Mouse (Mus musculus): Measurements from ENCODE around the gene Nhlrc4. TPM values are rescaled to one million over a fixed set of nuclear protein-coding genes. Genes with fewer than 3 reads are reported as not detected.

Nhlrc4 gene
- polyA plus RNA-seq (2012; ENCODE audit: insufficient read depth, insufficient read length, missing spikeins), result not detected in 2 replicates

- Histone ChIP-seq H3K4me3 (ENCODE audit: insufficient read depth, low read length) (no peak within 1 kb of the TSS), H3K27ac (ENCODE audit: insufficient read depth, low read depth, low read length) (no peak within 1 kb of the TSS), H3K4me1 (ENCODE audit: control insufficient read depth, insufficient read depth, low read length) (peaks cover 21% of the 10 kb centered on the region)
- no peak for TF ChIP-seq CTCF (IDR thresholded peaks at IDR 0.05; ENCODE audit: low read depth, low read length)
These were observed at the start of gene Nhlrc4, which contains the start of gene Pigq for GRCm38 (mm10) chr17:25944366-25945163. Gene Nhlrc4 (minus strand): TSS chr17:25944961. Gene Pigq (minus strand): TSS chr17:25944936.

- H3K27ac ChIP-seq (ENCODE audit: insufficient read depth, low read depth, low read length), result no peak overlapping the region
- H3K4me1 ChIP-seq (ENCODE audit: control insufficient read depth, insufficient read depth, low read length), result peaks cover 14% of the 10 kb centered on the region
- no peak overlapping the region for H3K4me3 ChIP-seq (ENCODE audit: insufficient read depth, low read length)
- TF ChIP-seq POLR2A (IDR thresholded peaks at IDR 0.05; ENCODE audit: borderline replicate concordance, low read depth, low read length) (no peak), CTCF (IDR thresholded peaks at IDR 0.05; ENCODE audit: low read depth, low read length) (no peak)
These were observed 48.7 kb upstream of the Nhlrc4 start for GRCm38 (mm10) chr17:25993489-25993888.

GRCm38 (mm10) chr17:25992274-25992673, 47.5 kb upstream of the Nhlrc4 start:
- TF ChIP-seq POLR2A (IDR thresholded peaks at IDR 0.05; ENCODE audit: borderline replicate concordance, low read depth, low read length) (no peak), CTCF (IDR thresholded peaks at IDR 0.05; ENCODE audit: low read depth, low read length) (no peak)
- no peak overlapping the region for H3K27ac ChIP-seq (ENCODE audit: insufficient read depth, low read depth, low read length)
- peaks cover 14% of the 10 kb centered on the region for H3K4me1 ChIP-seq (ENCODE audit: control insufficient read depth, insufficient read depth, low read length)
- no peak overlapping the region for H3K4me3 ChIP-seq (ENCODE audit: insufficient read depth, low read length)

GRCm38 (mm10) chr17:25990331-25990730, 45.6 kb upstream of the Nhlrc4 start:
- Histone ChIP-seq H3K4me1 (ENCODE audit: control insufficient read depth, insufficient read depth, low read length) (peaks cover 14% of the 10 kb centered on the region), H3K4me3 (ENCODE audit: insufficient read depth, low read length) (no peak overlapping the region), H3K27ac (ENCODE audit: insufficient read depth, low read depth, low read length) (peak overlapping the region; percentile 38)
- TF ChIP-seq POLR2A (IDR thresholded peaks at IDR 0.05; ENCODE audit: borderline replicate concordance, low read depth, low read length), result no peak
- TF ChIP-seq CTCF (IDR thresholded peaks at IDR 0.05; ENCODE audit: low read depth, low read length), result no peak

- H3K27ac ChIP-seq (ENCODE audit: insufficient read depth, low read depth, low read length), result peak within 1 kb of the TSS; percentile 54
These were observed 40.8 kb upstream of the Nhlrc4 start, which contains the start of gene Capn15 for GRCm38 (mm10) chr17:25985306-25986294. Gene Capn15 (minus strand): TSS chr17:25985796.

GRCm38 (mm10) chr17:25984556-25985305, 40.0 kb upstream of the Nhlrc4 start:
- peak overlapping the region; percentile 49 for H3K27ac ChIP-seq (ENCODE audit: insufficient read depth, low read depth, low read length)
- peaks cover 36% of the 10 kb centered on the region for H3K4me1 ChIP-seq (ENCODE audit: control insufficient read depth, insufficient read depth, low read length)
- TF ChIP-seq POLR2A (IDR thresholded peaks at IDR 0.05; ENCODE audit: borderline replicate concordance, low read depth, low read length), result no peak
- no peak for TF ChIP-seq CTCF (IDR thresholded peaks at IDR 0.05; ENCODE audit: low read depth, low read length)
- peak overlapping the region; percentile 95 for H3K4me3 ChIP-seq (ENCODE audit: insufficient read depth, low read length)

More at GRCm38 (mm10) chr17:25985306-25986294, 40.8 kb upstream of the Nhlrc4 start, which contains the start of gene Capn15:
- Histone ChIP-seq H3K4me1 (ENCODE audit: control insufficient read depth, insufficient read depth, low read length) (peaks cover 38% of the 10 kb centered on the region), H3K4me3 (ENCODE audit: insufficient read depth, low read length) (peak within 1 kb of the TSS; percentile 95)
- TF ChIP-seq POLR2A (IDR thresholded peaks at IDR 0.05; ENCODE audit: borderline replicate concordance, low read depth, low read length), result no peak
- TF ChIP-seq CTCF (IDR thresholded peaks at IDR 0.05; ENCODE audit: low read depth, low read length), result no peak

GRCm38 (mm10) chr17:25984066-25984465, 39.3 kb upstream of the Nhlrc4 start:
- Histone ChIP-seq H3K27ac (ENCODE audit: insufficient read depth, low read depth, low read length) (no peak overlapping the region), H3K4me3 (ENCODE audit: insufficient read depth, low read length) (peak overlapping the region; percentile 95), H3K4me1 (ENCODE audit: control insufficient read depth, insufficient read depth, low read length) (peaks cover 32% of the 10 kb centered on the region)
- TF ChIP-seq CTCF (IDR thresholded peaks at IDR 0.05; ENCODE audit: low read depth, low read length), result no peak
- no peak for TF ChIP-seq POLR2A (IDR thresholded peaks at IDR 0.05; ENCODE audit: borderline replicate concordance, low read depth, low read length)

GRCm38 (mm10) chr17:25982913-25983312, 38.2 kb upstream of the Nhlrc4 start:
- Histone ChIP-seq H3K4me3 (ENCODE audit: insufficient read depth, low read length) (no peak overlapping the region), H3K27ac (ENCODE audit: insufficient read depth, low read depth, low read length) (no peak overlapping the region), H3K4me1 (ENCODE audit: control insufficient read depth, insufficient read depth, low read length) (peaks cover 32% of the 10 kb centered on the region)
- TF ChIP-seq CTCF (IDR thresholded peaks at IDR 0.05; ENCODE audit: low read depth, low read length) (no peak), POLR2A (IDR thresholded peaks at IDR 0.05; ENCODE audit: borderline replicate concordance, low read depth, low read length) (no peak)

- Histone ChIP-seq H3K4me1 (ENCODE audit: control insufficient read depth, insufficient read depth, low read length) (peaks cover 32% of the 10 kb centered on the region), H3K27ac (ENCODE audit: insufficient read depth, low read depth, low read length) (no peak overlapping the region), H3K4me3 (ENCODE audit: insufficient read depth, low read length) (no peak overlapping the region)
- TF ChIP-seq CTCF (IDR thresholded peaks at IDR 0.05; ENCODE audit: low read depth, low read length) (no peak), POLR2A (IDR thresholded peaks at IDR 0.05; ENCODE audit: borderline replicate concordance, low read depth, low read length) (no peak)
These were observed 36.1 kb upstream of the Nhlrc4 start for GRCm38 (mm10) chr17:25980854-25981253.

Measured in bone marrow macrophage, adult 2 months (primary cell).